Mouse (Mus musculus) T-cell, adult 66 days (primary cell): ENCODE measurements around the gene Tmem156. TPM values are rescaled to one million over a fixed set of nuclear protein-coding genes. Genes with fewer than 3 reads are reported as not detected.

Experiments used
- total RNA-seq, 2 experiments: library from RNA; stranded (reverse); gene quantifications; 3 replicates in 1 of 2; 4 replicates in 1 of 2; pipeline ENCODE4 v1.2.4; 2023

Tmem156 gene
- total RNA-seq = 10 to 100 TPM; 22.8 to 25.8 TPM

DNA sequence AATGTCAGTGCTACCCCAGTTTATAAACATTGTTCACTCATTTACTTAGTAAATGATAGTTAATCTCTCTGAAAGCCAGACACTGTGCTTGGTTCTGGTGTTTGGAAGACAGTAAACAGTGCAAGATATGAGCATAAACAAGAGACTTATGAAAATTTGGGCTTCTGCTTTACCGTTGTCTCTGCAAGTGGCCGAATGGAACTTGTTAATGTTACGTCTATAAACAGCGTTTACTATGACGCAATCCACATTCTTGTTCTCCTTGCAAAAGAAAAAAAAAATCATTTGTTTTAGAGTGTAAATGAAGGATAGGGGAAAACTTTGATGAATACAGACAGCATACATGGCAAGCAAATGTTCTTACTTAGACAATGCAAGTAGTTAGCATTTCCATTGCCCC, at the start of gene Tmem156:
Tmem156 (minus strand) TSS at position 212 of the 400 bp plus-strand sequence.

DNA sequence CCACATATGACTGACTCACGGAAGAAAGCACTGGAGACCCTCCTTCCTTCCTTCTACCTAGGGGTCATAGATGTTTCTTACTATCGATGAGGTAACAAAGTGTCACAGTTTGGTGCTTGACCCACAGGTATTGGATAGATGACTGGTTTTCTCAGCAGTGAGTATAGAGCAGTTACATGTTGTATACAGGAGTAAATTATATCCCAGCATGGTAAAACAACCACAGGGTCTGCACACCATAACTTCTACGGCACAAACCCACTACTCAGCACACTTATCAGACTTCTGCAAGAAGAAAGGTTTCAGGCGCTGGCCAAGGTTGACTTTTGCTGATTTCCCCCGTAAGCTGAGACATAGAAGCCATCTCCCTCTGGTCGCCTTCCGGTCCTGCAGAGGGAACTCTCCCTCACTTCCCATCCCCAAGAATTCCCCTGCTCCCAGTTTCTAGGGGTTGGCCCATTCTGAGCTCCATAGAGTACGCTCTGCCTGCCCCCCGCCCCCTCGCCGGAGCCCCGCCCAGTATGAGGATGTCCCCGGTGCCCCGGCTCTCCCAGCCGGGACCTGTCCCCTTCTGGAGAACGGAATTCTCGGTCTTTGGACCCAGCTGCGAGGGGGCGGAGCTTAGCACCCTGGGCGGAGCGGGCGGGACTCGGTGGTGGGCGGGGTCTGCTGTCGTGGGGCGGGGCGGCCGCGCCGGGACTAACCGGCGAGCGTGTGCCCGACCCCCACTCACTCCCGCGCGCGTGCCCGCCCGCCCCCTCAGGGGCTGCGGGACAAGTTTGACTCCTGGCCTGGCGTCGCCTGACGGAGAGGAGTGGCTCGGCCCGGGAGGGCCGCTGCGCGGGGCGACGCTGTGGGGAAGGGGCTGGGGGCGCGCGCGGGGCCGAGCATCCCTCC, 15.2 kb upstream of the Tmem156 start, which contains the start of gene Klhl5:
Klhl5 (plus strand) TSS at position 664 of the 897 bp plus-strand sequence.

Other genes with a start within 250 kb of the Tmem156 start
- gene Tlr1, start 158.6 kb downstream of the Tmem156 start, total RNA-seq = 10 to 100 TPM; 37.8 to 47.5 TPM
- gene Tlr6, start 132.0 kb downstream of the Tmem156 start, total RNA-seq = 1 to 10 TPM; 6.6 to 8.3 TPM
- gene Fam114a1, start 122.1 kb downstream of the Tmem156 start, total RNA-seq = 1 to 10 TPM in 1 of 2 experiments, under 1 TPM in 1; 0.80 to 2.2 TPM
- 10 to 100 TPM; 13.2 to 14.0 TPM for gene Klhl5, start 15.4 kb upstream of the Tmem156 start, total RNA-seq
- gene Wdr19, start 107.6 kb upstream of the Tmem156 start, total RNA-seq = 1 to 10 TPM; 3.1 to 3.7 TPM
- 10 to 100 TPM; 46.7 to 53.5 TPM for gene Rfc1, start 243.5 kb upstream of the Tmem156 start, total RNA-seq